Mouse (Mus musculus): ENCODE measurements around the gene Adprhl1. TPM values are rescaled to one million over a fixed set of nuclear protein-coding genes. Genes with fewer than 3 reads are reported as not detected.

Gene Adprhl1
- total and polyA plus RNA-seq, 2 experiments from 2014 or later: 252 to 337 TPM

GRCm38 (mm10) chr8:13288646-13289045 is 34.7 kb upstream of the Adprhl1 start:
- Histone ChIP-seq H3K9ac (replicated peaks; ENCODE audit: low read depth, low read length) (peak overlapping the region; percentile 66), H3K27ac (ENCODE audit: low read depth) (no peak overlapping the region), H3K9me3 (replicated peaks; ENCODE audit: control insufficient read depth, low read length) (no peaks in the 10 kb centered on the region), H3K36me3 (replicated peaks; ENCODE audit: control insufficient read depth, insufficient read depth, low read length) (peaks cover 3% of the 10 kb centered on the region; the same call in 1 of the 2 replicates), H3K4me3 (ENCODE audit: low read depth, low read length) (peak overlapping the region; percentile 68), H3K4me1 (ENCODE audit: control insufficient read depth, insufficient read depth) (peaks cover 9% of the 10 kb centered on the region), H3K4me2 (ENCODE audit: low read depth, low read length) (peak overlapping the region; percentile 83), H3K27me3 (ENCODE audit: control insufficient read depth, insufficient read depth, low read length) (no peaks in the 10 kb centered on the region)
- ATAC-seq (ENCODE audit: insufficient read depth, low read depth) (no peak), DNase-seq (ENCODE audit: low spot score) (no peak)
- 4% methylated on average over 6 of the region's 6 CpGs for WGBS
- TF ChIP-seq CTCF (IDR thresholded peaks at IDR 0.05; ENCODE audit: low read depth) (no peak), EP300 (IDR thresholded peaks at IDR 0.05; ENCODE audit: low read depth) (no peak)

- peak within 1 kb of the TSS; percentile 66 for H3K9ac ChIP-seq (replicated peaks; ENCODE audit: low read depth, low read length)
- ATAC-seq (ENCODE audit: insufficient read depth, low read depth) (peak; percentile 89), DNase-seq (ENCODE audit: low spot score) (peak; percentile 95)
- H3K27me3 ChIP-seq (ENCODE audit: control insufficient read depth, insufficient read depth, low read length): no peaks in the 10 kb centered on the region
- H3K27ac ChIP-seq (ENCODE audit: low read depth): peak within 1 kb of the TSS; percentile 94
- peak within 1 kb of the TSS; percentile 83 for H3K4me2 ChIP-seq (ENCODE audit: low read depth, low read length)
- TF ChIP-seq EP300 (IDR thresholded peaks at IDR 0.05; ENCODE audit: low read depth) (no peak), CTCF (IDR thresholded peaks at IDR 0.05; ENCODE audit: low read depth) (no peak)
- H3K9me3 ChIP-seq (replicated peaks; ENCODE audit: control insufficient read depth, low read length): no peaks in the 10 kb centered on the region
- peak within 1 kb of the TSS; percentile 68 for H3K4me3 ChIP-seq (ENCODE audit: low read depth, low read length)
- H3K4me1 ChIP-seq (ENCODE audit: control insufficient read depth, insufficient read depth): peaks cover 9% of the 10 kb centered on the region
- no peaks in the 10 kb centered on the region for H3K36me3 ChIP-seq (replicated peaks; ENCODE audit: control insufficient read depth, insufficient read depth, low read length)
- WGBS: under 1% methylated on average over 78 of the region's 79 CpGs
These were observed 34.0 kb upstream of the Adprhl1 start, which contains the start of the genes Dcun1d2 and Tmco3 for GRCm38 (mm10) chr8:13287692-13288623. Dcun1d2 (minus strand) TSS chr8:13288131. Tmco3 (plus strand) TSS chr8:13288190.

GRCm38 (mm10) chr8:13287304-13287691 is 33.3 kb upstream of the Adprhl1 start:
- Histone ChIP-seq H3K9ac (replicated peaks; ENCODE audit: low read depth, low read length) (peak overlapping the region; percentile 66), H3K27ac (ENCODE audit: low read depth) (peak overlapping the region; percentile 94), H3K4me1 (ENCODE audit: control insufficient read depth, insufficient read depth) (peaks cover 9% of the 10 kb centered on the region), H3K9me3 (replicated peaks; ENCODE audit: control insufficient read depth, low read length) (no peaks in the 10 kb centered on the region), H3K36me3 (replicated peaks; ENCODE audit: control insufficient read depth, insufficient read depth, low read length) (no peaks in the 10 kb centered on the region), H3K27me3 (ENCODE audit: control insufficient read depth, insufficient read depth, low read length) (no peaks in the 10 kb centered on the region), H3K4me3 (ENCODE audit: low read depth, low read length) (peak overlapping the region; percentile 68), H3K4me2 (ENCODE audit: low read depth, low read length) (peak overlapping the region; percentile 83)
- peak; percentile 86 for ATAC-seq (ENCODE audit: insufficient read depth, low read depth)
- TF ChIP-seq CTCF (IDR thresholded peaks at IDR 0.05; ENCODE audit: low read depth) (no peak), EP300 (IDR thresholded peaks at IDR 0.05; ENCODE audit: low read depth) (no peak)
- DNase-seq (ENCODE audit: low spot score): peak; percentile 86
- under 1% methylated on average over 33 of the region's 34 CpGs for WGBS

- no peak overlapping the region for H3K4me3 ChIP-seq (ENCODE audit: low read depth, low read length)
- H3K9me3 ChIP-seq (replicated peaks; ENCODE audit: control insufficient read depth, low read length): no peaks in the 10 kb centered on the region
These were observed 29.2 kb upstream of the Adprhl1 start for GRCm38 (mm10) chr8:13283200-13283599.

GRCm38 (mm10) chr8:13276941-13277447 is 23.0 kb upstream of the Adprhl1 start:
- no peak for ATAC-seq (ENCODE audit: insufficient read depth, low read depth)
- H3K36me3 ChIP-seq (replicated peaks; ENCODE audit: control insufficient read depth, insufficient read depth, low read length): peaks cover 15% of the 10 kb centered on the region
- H3K4me3 ChIP-seq (ENCODE audit: low read depth, low read length): no peak overlapping the region
- no peak for DNase-seq (ENCODE audit: low spot score)
- 75% methylated on average over 5 of the region's 5 CpGs for WGBS
- H3K4me2 ChIP-seq (ENCODE audit: low read depth, low read length): no peak overlapping the region
- no peak overlapping the region for H3K9ac ChIP-seq (replicated peaks; ENCODE audit: low read depth, low read length)
- no peaks in the 10 kb centered on the region for H3K9me3 ChIP-seq (replicated peaks; ENCODE audit: control insufficient read depth, low read length)
- TF ChIP-seq EP300 (IDR thresholded peaks at IDR 0.05; ENCODE audit: low read depth): no peak
- TF ChIP-seq CTCF (IDR thresholded peaks at IDR 0.05; ENCODE audit: low read depth): no peak
- no peaks in the 10 kb centered on the region for H3K4me1 ChIP-seq (ENCODE audit: control insufficient read depth, insufficient read depth)
- H3K27ac ChIP-seq (ENCODE audit: low read depth): no peak overlapping the region
- no peaks in the 10 kb centered on the region for H3K27me3 ChIP-seq (ENCODE audit: control insufficient read depth, insufficient read depth, low read length)

More at GRCm38 (mm10) chr8:13283200-13283599, 29.2 kb upstream of the Adprhl1 start:
- Histone ChIP-seq H3K9ac (replicated peaks; ENCODE audit: low read depth, low read length) (no peak overlapping the region), H3K4me2 (ENCODE audit: low read depth, low read length) (no peak overlapping the region), H3K4me1 (ENCODE audit: control insufficient read depth, insufficient read depth) (peaks cover 9% of the 10 kb centered on the region), H3K27ac (ENCODE audit: low read depth) (no peak overlapping the region), H3K27me3 (ENCODE audit: control insufficient read depth, insufficient read depth, low read length) (no peaks in the 10 kb centered on the region), H3K36me3 (replicated peaks; ENCODE audit: control insufficient read depth, insufficient read depth, low read length) (0 out of 2 replicates have a peak, but pooled peaks cover 4% of the 10 kb centered on the region)
- no peak for DNase-seq (ENCODE audit: low spot score)
- 52% methylated on average over 1 of the region's 1 CpGs for WGBS
- no peak for TF ChIP-seq EP300 (IDR thresholded peaks at IDR 0.05; ENCODE audit: low read depth)
- peak; percentile 42 for TF ChIP-seq CTCF (IDR thresholded peaks at IDR 0.05; ENCODE audit: low read depth)
- ATAC-seq (ENCODE audit: insufficient read depth, low read depth): no peak
